Mouse (Mus musculus) gastrocnemius, adult 2 months (tissue): Measurements from ENCODE around the gene Emg1. TPM values are rescaled to one million over a fixed set of nuclear protein-coding genes. Genes with fewer than 3 reads are reported as not detected.

Experiments
- DNase-seq: peaks from one replicate; pipeline ENCODE4 v3.0.0; 2022
- H3K27ac ChIP-seq: fragments of 200-600 bp; 2 replicates; pipeline ENCODE4 v1.8.1; 2022; ENCODE audit warnings: mild to moderate bottlenecking
- H3K4me3 ChIP-seq: fragments of 200-600 bp; 2 replicates; pipeline ENCODE4 v1.8.1; 2022; ENCODE audit warnings: mild to moderate bottlenecking, moderate library complexity
- CTCF ChIP-seq: fragments of 200-600 bp; IDR thresholded peaks from 2 replicates; pipeline ENCODE4 v1.8.1; 2022; ENCODE audit warnings: antibody characterized with exemption, mild to moderate bottlenecking, moderate library complexity
- intact Hi-C: fragments of 180-260 bp; cut with DNase I; formaldehyde crosslinking; loops from one replicate; pipeline ENCODE4 v1.15.1; 2025
- total RNA-seq, 2 experiments: library from RNA; stranded (reverse); gene quantifications; 2 replicates each; pipeline ENCODE4 v1.2.3; 2021

Emg1 gene
- total RNA-seq, 2 experiments from 2014 or later = 57.7 to 71.8 TPM

- TF ChIP-seq CTCF = no peak
- Histone ChIP-seq H3K27ac (no peak overlapping the region), H3K4me3 (no peak overlapping the region)
- DNase-seq = no peak
- intact Hi-C loops = no loop called here
Observed at GRCm38 (mm10) chr6:124718703-124719102, 6.7 kb upstream of the Emg1 start.

GRCm38 (mm10) chr6:124717968-124718367 is 6.0 kb upstream of the Emg1 start:
- TF ChIP-seq CTCF = no peak
- no peak overlapping the region for H3K27ac ChIP-seq
- H3K4me3 ChIP-seq = no peak overlapping the region
- no peak for DNase-seq
- intact Hi-C loops = no loop called here

- intact Hi-C loops = no loop called here
- no peak overlapping the region for H3K4me3 ChIP-seq
- peak; percentile 54 for TF ChIP-seq CTCF
- peak; percentile 57 for DNase-seq
- H3K27ac ChIP-seq = no peak overlapping the region
Observed at GRCm38 (mm10) chr6:124716864-124717490, 5.0 kb upstream of the Emg1 start.

- Histone ChIP-seq H3K4me3 (peak overlapping the region; percentile 100), H3K27ac (peak overlapping the region; percentile 98)
- intact Hi-C loops = loop anchor here (1.0 to 5.0 kb wide), 4 partner anchors 31 to 324 kb away; partner anchors contain the start of genes Ing4 and Zfp384
- DNase-seq = no peak
- TF ChIP-seq CTCF = no peak
Observed at GRCm38 (mm10) chr6:124712918-124713317, 940 bp upstream of the Emg1 start.

GRCm38 (mm10) chr6:124708289-124708889 is 3.6 kb downstream of the Emg1 start:
- intact Hi-C loops = no loop called here
- no peak overlapping the region for H3K4me3 ChIP-seq
- H3K27ac ChIP-seq = no peak overlapping the region
- TF ChIP-seq CTCF = no peak
- no peak for DNase-seq

DNA sequence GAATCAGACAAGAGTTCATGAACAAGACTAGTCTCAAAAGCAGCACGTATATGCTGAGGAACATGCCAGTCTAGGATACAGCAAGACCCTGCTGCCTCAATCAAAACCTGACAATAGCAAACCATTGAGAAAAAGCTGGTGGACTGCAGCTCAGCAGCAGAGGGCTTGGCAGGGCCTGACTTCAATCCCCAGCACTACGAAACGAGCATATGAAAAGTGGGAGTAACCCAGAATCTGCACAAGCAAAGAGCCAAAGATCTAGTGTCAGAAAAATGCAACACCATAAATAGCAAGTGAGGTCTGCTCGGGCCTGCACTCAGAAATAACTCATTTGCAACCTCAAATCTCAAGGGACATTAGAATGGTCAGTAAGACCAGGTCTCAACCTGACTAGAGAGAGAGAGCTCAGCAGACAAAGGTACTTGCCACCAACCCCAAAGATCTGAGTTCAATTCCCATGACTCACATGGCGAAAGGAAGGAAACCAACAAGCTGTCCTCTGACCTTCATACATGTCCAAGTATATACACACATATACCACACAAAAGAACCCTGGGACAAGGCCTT is 5.8 kb downstream of the Emg1 start:
- peak overlapping the region; percentile 25; the same call in 1 of the 2 replicates for H3K27ac ChIP-seq
- no peak overlapping the region for H3K4me3 ChIP-seq
- intact Hi-C loops = no loop called here
- DNase-seq = no peak
- no peak for TF ChIP-seq CTCF

DNA sequence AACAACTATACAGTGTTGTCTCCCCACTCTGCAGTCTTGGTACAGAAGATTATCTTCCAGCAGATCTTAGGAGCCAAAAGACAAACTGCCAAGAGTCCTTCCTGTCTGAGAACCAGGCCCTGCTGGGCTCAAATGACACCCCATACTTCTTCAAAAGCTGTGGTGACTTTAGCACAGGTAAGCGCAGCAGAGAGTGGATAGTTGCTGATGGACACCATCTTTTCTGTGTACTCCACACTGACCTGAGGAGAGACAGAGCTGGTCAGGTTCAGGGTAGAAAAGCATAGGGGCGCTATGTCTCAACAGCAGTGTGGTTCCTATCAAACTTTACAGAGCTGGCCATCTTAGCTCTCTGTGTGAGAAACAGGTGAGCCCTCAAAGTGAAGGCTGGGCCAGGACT is 7.6 kb downstream of the Emg1 start:
- DNase-seq = no peak
- intact Hi-C loops = loop anchor here (5.0 kb wide), 1 partner anchor 42 kb away; the partner anchor contains the start of gene Lpcat3
- TF ChIP-seq CTCF = no peak
- H3K27ac ChIP-seq = no peak overlapping the region
- no peak overlapping the region for H3K4me3 ChIP-seq

GRCm38 (mm10) chr6:124703789-124704188 is 8.2 kb downstream of the Emg1 start:
- no peak overlapping the region for H3K27ac ChIP-seq
- no peak overlapping the region for H3K4me3 ChIP-seq
- DNase-seq = no peak
- intact Hi-C loops = loop anchor here (5.0 kb wide), 1 partner anchor 41 kb away; the partner anchor contains the start of gene Lpcat3
- no peak for TF ChIP-seq CTCF

GRCm38 (mm10) chr6:124702784-124703103 is 9.2 kb downstream of the Emg1 start:
- peak; percentile 74 for DNase-seq
- TF ChIP-seq CTCF = peak; percentile 80
- no peak overlapping the region for H3K4me3 ChIP-seq
- intact Hi-C loops = loop anchor here (5.0 kb wide), 1 partner anchor 40 kb away; the partner anchor contains the start of gene Lpcat3
- H3K27ac ChIP-seq = no peak overlapping the region

DNA sequence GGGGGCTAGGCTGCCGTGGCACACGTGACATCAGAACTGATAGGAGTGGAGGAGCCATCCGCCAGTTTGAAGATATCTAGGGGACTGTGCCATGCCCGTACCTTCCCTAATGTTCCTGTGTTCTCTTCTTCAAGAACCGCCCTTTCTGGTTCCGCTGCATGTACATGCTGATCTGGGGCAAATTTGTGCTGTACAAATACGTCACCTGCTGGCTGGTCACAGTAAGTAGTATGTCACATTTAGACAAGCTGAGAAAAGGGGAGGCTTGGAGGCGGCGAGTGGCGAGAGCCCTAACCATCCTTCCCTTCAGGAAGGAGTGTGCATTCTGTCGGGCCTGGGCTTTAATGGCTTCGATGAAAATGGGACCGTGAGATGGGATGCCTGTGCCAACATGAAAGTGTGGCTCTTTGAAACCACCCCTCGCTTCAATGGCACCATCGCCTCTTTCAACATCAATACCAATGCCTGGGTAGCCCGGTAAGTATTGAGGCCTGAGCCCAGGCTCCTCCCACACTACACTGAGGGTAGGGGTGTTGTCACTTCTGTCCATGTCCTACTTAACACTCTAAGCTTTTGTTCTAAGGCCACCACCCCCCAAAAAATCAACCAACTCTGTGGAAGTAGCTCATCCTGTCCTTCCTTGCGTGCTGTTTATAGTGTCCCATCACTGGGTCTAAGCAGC is 9.7 kb downstream of the Emg1 start:
- no peak for TF ChIP-seq CTCF
- DNase-seq = no peak
- Histone ChIP-seq H3K27ac (no peak overlapping the region), H3K4me3 (no peak overlapping the region)
- intact Hi-C loops = loop anchor here (5.0 kb wide), 1 partner anchor 40 kb away; the partner anchor contains the start of gene Lpcat3

- DNase-seq = no peak
- no peak for TF ChIP-seq CTCF
- intact Hi-C loops = loop anchor here (5.0 kb wide), 1 partner anchor 39 kb away; the partner anchor contains the start of gene Lpcat3
- Histone ChIP-seq H3K4me3 (no peak overlapping the region), H3K27ac (peak overlapping the region; percentile 87)
Observed at GRCm38 (mm10) chr6:124701338-124701737, 10.6 kb downstream of the Emg1 start.

DNA sequence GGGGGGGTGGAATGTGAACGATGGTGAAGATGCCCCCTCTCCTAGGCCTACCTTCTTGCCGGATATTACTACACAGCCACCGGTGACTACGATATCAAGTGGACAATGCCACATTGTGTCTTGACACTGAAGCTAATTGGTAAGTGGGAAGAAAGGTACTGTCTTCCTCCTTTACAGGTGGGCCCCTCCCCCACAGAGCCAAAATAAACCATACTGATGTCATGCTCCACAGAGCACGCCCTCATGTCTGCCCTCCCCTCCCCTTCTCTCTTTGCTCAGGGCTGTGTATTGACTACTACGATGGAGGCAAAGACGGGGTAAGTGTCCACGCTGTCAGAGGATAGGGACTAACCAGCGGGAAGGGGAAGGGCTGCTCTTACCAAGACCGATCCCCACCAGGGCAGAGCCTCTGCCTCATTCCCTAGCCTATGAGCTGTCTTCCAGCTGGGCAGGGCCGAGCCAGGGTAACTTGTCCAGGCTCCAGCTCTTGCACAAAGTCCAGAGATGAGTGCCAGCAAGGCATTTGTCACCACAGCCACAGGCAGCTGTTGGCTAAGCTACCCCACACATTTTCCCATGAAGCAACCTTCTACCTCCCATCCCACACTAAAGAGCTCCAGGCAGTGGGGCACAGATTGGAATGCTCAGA is 11.9 kb downstream of the Emg1 start:
- Histone ChIP-seq H3K4me3 (peak overlapping the region; percentile 41), H3K27ac (peak overlapping the region; percentile 87)
- DNase-seq = peak; percentile 89
- TF ChIP-seq CTCF = no peak
- intact Hi-C loops = loop anchor here (5.0 kb wide), 1 partner anchor 38 kb away; the partner anchor contains the start of gene Lpcat3
